Mouse (Mus musculus) embryo, embryonic 11 days (tissue): ENCODE results near the gene H60b.
"Not testable (repeated sequence)": the region's sequence is repeated elsewhere in the genome, so short reads cannot be mapped to it uniquely, and the experiment has no call there.

Experiments
- DNase-seq: peaks from one replicate; pipeline ENCODE4 v3.0.0-alpha.2; 2015

H60b gene

GRCm38 (mm10) chr10:22165328-22166003, 7.1 kb downstream of the H60b start:
- not testable (repeated sequence) for DNase-seq

GRCm38 (mm10) chr10:22166025-22166424, 7.6 kb downstream of the H60b start:
- not testable (repeated sequence) for DNase-seq

- not testable (repeated sequence) for DNase-seq
These were observed 8.7 kb downstream of the H60b start for GRCm38 (mm10) chr10:22167061-22167460.

GRCm38 (mm10) chr10:22169116-22169515, 10.7 kb downstream of the H60b start:
- DNase-seq: not testable (repeated sequence)

GRCm38 (mm10) chr10:22172431-22173334, 14.3 kb downstream of the H60b start:
- DNase-seq: not testable (repeated sequence)

- DNase-seq: peak; percentile 37
These were observed 15.2 kb downstream of the H60b start for GRCm38 (mm10) chr10:22173335-22174189.

GRCm38 (mm10) chr10:22174190-22174487, 15.8 kb downstream of the H60b start:
- DNase-seq: not testable (repeated sequence)

- not testable (repeated sequence) for DNase-seq
These were observed 18.1 kb downstream of the H60b start for GRCm38 (mm10) chr10:22176515-22176914.

- DNase-seq: peak; percentile 32
These were observed 32.6 kb downstream of the H60b start for GRCm38 (mm10) chr10:22191035-22191434.

- DNase-seq: not testable (repeated sequence)
These were observed 43.0 kb downstream of the H60b start for GRCm38 (mm10) chr10:22201352-22201751.

- not testable (repeated sequence) for DNase-seq
These were observed 44.6 kb downstream of the H60b start for GRCm38 (mm10) chr10:22202784-22203583.

GRCm38 (mm10) chr10:22206443-22206842, 48.1 kb downstream of the H60b start:
- DNase-seq: not testable (repeated sequence)

- peak; percentile 61 for DNase-seq
These were observed 53.8 kb downstream of the H60b start for GRCm38 (mm10) chr10:22212012-22212696.

- not testable (repeated sequence) for DNase-seq
These were observed 65.3 kb downstream of the H60b start for GRCm38 (mm10) chr10:22223474-22224349.

GRCm38 (mm10) chr10:22265060-22265459, 106.7 kb downstream of the H60b start:
- no peak for DNase-seq

- peak; percentile 18 for DNase-seq
These were observed 112.7 kb downstream of the H60b start for GRCm38 (mm10) chr10:22270879-22271786.

- DNase-seq: peak; percentile 45
These were observed 114.7 kb downstream of the H60b start for GRCm38 (mm10) chr10:22272914-22273683.

- DNase-seq: peak; percentile 47
These were observed 115.4 kb downstream of the H60b start for GRCm38 (mm10) chr10:22273684-22274305.
